Mouse (Mus musculus) heart, adult 2 months (tissue): ENCODE results near the gene Prelid3b.

Experiments
- CTCF ChIP-seq: fragments of 200-600 bp; IDR thresholded peaks from 2 replicates; pipeline ENCODE4 v1.8.1; 2022; ENCODE audit warnings: antibody characterized with exemption, mild to moderate bottlenecking, moderate library complexity
- EP300 ChIP-seq: fragments of 200-500 bp; IDR thresholded peaks from 2 replicates; pipeline ENCODE4 v1.6.1; 2011; ENCODE audit warnings: low read depth, low read length, control low read depth; ENCODE audit not compliant: insufficient read depth
- POLR2A ChIP-seq: fragments of 200-500 bp; IDR thresholded peaks from 2 replicates; pipeline ENCODE4 v1.6.1; 2011; ENCODE audit warnings: mild to moderate bottlenecking, low read depth, low read length, control low read depth; ENCODE audit not compliant: insufficient read depth

DNA sequence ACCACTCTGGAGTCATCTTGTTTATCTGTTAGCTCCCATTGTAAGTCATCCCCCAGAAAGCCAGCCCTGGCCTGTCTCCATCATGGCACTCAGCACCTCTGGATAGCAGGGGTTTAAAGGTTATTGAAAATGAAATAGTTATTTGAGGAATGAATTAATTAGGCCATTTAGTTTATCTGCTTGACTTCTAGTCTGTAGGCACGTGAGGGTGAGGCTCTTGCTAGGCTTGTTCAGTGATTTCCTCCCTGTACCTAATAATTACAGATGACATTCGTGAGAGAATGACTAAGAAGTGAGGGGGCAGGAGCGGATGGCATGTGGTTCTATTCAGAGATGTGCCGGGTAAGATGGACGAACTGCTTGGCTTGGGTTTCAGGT lies 658 bp upstream of the Prelid3b start:
- TF ChIP-seq POLR2A = no peak
- TF ChIP-seq CTCF = no peak
- TF ChIP-seq EP300 = no peak
